Mouse (Mus musculus) gastrocnemius, adult 2 months (tissue): ENCODE results near the gene Trim17. TPM values are rescaled to one million over a fixed set of nuclear protein-coding genes. Genes with fewer than 3 reads are reported as not detected.
A peak's percentile ranks its signal among the peaks of the same experiment; 100 is the strongest.

Experiments used
- DNase-seq: peaks from one replicate; pipeline ENCODE4 v3.0.0; 2022
- H3K27ac ChIP-seq: fragments of 200-600 bp; 2 replicates; pipeline ENCODE4 v1.8.1; 2022; ENCODE audit warnings: mild to moderate bottlenecking
- H3K4me3 ChIP-seq: fragments of 200-600 bp; 2 replicates; pipeline ENCODE4 v1.8.1; 2022; ENCODE audit warnings: mild to moderate bottlenecking, moderate library complexity
- CTCF ChIP-seq: fragments of 200-600 bp; IDR thresholded peaks from 2 replicates; pipeline ENCODE4 v1.8.1; 2022; ENCODE audit warnings: antibody characterized with exemption, mild to moderate bottlenecking, moderate library complexity
- intact Hi-C: fragments of 180-260 bp; cut with DNase I; formaldehyde crosslinking; loops from one replicate; pipeline ENCODE4 v1.15.1; 2025
- long read RNA-seq, 2 experiments: library from polyadenylated mRNA; stranded (forward); transcript quantifications; one replicate each; pipeline ENCODE4 v2.0.0; 2021
- total RNA-seq, 2 experiments: library from RNA; stranded (reverse); gene quantifications; 2 replicates each; pipeline ENCODE4 v1.2.3; 2021

The Trim17 gene
- total RNA-seq, result under 1 TPM; 0.08 to 0.33 TPM
- long read RNA-seq, experiment 1, partial matches to known transcripts, result 1 of 1 reads
- long read RNA-seq, experiment 1, other reads (novel, unspliced or antisense), result 0 of 1 reads
- long read RNA-seq, experiment 2, partial matches to known transcripts, result 1 of 2 reads
- long read RNA-seq, experiment 2, other reads (novel, unspliced or antisense), result 1 of 2 reads

DNA sequence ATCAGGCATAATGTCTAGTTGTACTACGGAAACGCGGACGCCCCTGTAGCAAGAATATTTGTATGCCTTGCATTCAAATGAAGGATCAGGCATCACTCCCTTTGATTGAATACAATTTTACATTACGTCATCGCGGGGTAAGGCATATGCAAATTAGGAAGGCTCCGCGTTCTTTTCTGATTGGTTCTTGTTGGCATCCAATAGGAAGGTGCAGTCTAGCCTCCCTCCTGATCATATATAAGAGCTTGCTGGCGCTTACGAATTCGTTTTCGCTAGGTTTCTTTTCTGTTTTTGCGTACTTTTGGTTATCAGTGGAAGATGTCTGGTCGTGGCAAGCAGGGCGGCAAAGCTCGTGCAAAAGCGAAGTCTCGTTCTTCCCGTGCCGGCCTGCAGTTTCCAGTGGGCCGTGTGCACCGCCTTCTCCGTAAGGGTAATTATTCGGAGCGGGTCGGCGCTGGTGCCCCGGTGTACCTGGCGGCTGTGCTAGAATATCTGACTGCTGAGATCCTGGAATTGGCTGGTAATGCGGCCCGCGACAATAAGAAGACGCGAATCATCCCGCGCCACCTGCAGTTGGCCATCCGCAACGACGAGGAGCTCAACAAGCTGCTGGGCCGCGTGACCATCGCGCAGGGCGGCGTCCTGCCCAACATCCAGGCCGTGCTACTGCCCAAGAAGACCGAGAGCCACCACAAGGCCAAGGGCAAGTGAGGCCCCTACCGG is at the start of gene Trim17, which contains the start of gene Hist3h2a:
TSS of gene Trim17 (plus strand) at position 266 of the 723 bp plus-strand sequence.
TSS of gene Hist3h2a (plus strand) at position 266 of the 723 bp plus-strand sequence.
- peak within 1 kb of the TSS; percentile 97 for H3K4me3 ChIP-seq
- intact Hi-C loops, result loop anchor here (1.0 kb wide), 1 partner anchor 26 kb away; no protein-coding TSS in a partner anchor
- TF ChIP-seq CTCF, result peak; percentile 69
- H3K27ac ChIP-seq, result peak within 1 kb of the TSS; percentile 99
- DNase-seq, result peak; percentile 91

DNA sequence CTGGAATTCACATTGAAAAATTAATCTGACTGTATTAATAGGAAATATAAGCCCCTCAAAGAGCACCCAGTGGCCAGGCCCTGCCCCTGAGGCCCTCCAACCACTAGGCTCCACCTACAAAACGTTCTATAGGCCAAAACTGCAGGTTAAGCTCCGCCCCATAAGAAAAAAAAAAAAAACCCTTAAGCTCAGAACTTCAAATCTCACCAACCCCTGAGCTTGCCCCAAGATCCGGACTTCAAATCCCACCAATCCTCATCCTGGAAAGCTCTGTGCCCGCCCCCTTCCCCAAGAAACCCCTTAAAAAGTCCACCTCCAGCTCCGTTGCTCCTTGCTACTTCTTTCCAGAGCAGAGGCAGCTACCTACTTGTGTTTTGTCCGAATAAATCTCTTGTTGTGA is 49.6 kb upstream of the Trim17 start:
- DNase-seq, result no peak
- Histone ChIP-seq H3K27ac (peak overlapping the region; percentile 91; the same call in 1 of the 2 replicates), H3K4me3 (no peak overlapping the region)
- TF ChIP-seq CTCF, result no peak
- intact Hi-C loops, result no loop called here

DNA sequence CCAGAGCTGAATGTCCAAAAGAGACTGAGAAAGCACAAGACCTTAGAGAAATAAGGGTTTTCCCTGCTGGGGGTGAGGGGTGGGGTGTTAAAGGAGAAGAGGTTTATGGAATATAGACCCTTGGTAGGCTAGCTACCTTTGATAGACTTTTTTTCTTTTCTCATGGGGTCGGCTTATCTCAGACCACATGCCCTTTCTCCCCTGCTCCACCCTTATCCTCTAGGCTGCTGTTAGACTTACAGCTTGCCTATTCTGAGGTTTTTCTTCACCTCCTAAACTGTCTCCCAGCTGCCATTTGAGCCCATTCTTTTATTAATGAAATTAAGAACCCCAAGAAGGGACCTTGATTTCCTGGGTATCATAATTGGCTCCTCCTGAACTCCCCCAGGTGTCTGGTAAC is 40.7 kb upstream of the Trim17 start:
- DNase-seq, result no peak

DNA sequence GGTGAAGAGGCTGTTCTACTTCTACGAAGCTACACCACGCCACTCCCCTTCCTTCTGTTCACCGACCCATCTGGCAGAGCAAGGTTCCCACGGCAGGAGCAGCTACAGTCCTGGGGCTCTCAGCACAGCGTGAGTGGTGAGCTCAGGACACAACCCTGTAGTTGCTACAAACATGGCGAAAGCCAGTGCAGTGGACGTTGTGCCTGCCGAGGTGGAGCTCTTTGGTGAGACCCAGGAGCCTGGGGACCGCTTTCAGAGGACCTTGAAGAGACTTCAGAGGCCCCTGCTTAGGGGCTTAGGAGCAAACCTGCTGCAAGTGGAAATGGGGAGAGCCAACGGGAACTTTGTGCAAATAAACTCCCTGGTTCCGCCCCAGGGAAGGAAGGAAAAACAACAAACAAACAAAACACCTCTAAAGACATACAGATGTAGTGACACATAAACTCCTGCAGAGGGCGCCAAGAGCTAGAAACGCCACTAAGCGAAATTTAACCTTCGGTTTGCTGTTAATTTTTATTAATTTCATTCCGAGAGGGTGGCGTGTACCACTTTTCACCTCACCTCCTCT is 39.9 kb upstream of the Trim17 start:
- Histone ChIP-seq H3K27ac (peak overlapping the region; percentile 75), H3K4me3 (peak overlapping the region; percentile 67)
- intact Hi-C loops, result no loop called here

More for the DNA sequence above, 40.7 kb upstream of the Trim17 start:
- H3K4me3 ChIP-seq, result no peak overlapping the region
- TF ChIP-seq CTCF, result no peak
- intact Hi-C loops, result no loop called here
- H3K27ac ChIP-seq, result no peak overlapping the region

DNA sequence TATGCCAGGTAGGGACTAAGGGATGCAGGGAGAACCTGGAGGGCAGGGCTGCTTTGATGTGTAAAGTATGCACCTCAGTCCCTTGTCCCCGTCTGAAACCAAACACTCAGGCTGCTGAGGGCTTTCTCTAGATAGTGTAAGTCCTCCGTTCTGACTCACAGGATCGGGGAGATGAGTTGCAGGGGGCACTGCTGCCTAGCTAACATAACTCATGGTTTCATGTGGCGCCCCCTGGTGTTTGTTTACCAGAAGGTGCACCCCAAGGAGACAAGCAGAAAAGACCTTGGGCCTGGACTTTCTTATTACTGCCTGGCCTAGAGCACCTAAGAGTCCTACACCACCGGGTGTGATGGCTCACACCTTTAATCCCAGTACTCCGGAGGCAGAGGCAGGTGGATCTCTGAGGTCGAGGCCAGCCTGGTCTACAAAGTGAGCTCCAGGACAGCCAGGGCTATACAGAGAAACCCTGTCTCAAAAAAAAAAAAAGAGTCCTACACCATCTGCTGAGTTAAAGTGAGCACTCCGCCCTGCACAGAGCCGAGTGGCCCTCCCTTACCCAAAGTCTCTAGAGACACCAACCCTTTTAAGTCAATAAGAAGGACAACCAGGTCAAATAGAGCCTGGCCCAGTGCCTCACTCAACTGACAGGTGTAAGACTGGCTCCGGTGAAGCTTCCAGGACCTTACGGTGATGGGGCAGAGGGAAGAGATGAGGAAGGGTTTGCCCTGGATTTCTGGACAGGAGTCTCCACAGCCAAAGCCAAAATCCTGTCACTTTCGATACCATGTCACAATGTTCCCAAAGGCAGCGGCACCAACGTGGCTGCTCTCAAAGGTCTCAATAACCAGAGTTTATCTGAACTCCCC is 37.4 kb upstream of the Trim17 start:
- peak; percentile 39 for DNase-seq
- no peak overlapping the region for H3K27ac ChIP-seq
- intact Hi-C loops, result no loop called here
- peak; percentile 63 for TF ChIP-seq CTCF
- H3K4me3 ChIP-seq, result no peak overlapping the region

More for the DNA sequence above, 39.9 kb upstream of the Trim17 start:
- peak; percentile 85 for TF ChIP-seq CTCF
- no peak for DNase-seq

DNA sequence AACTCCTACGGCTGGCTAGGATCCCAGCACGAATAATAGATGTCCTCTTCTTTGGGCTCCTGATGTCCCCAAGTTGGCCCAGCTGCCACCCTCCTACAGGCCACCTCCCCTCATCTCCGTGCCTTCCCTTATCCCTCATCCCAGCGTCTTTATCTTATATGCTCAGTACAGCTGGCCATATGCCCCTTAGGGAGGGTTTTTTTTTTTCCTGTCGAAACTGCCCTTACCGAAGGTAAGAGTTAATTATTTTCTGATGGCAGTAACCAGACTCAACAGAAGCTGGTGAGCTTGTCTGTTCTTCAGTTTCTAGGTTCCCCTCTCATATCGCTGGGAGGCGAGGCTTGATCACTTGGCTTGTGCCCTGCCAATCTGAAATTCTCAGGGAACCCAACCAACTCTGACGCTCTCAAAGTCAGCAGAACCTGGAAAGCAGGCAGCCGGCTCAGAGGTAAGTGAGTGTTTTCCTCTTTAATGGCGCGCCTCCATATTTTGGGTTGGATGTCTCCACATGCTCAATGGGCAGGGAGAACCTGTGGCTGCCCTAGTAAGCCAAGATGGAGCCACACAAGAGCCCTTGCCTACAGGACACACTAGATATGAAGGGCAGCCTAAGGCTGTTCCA is 36.6 kb upstream of the Trim17 start, which contains the start of gene Btnl10:
TSS of gene Btnl10 (plus strand) at position 164 of the 622 bp plus-strand sequence.
- H3K27ac ChIP-seq, result no peak within 1 kb of the TSS
- no peak for TF ChIP-seq CTCF
- DNase-seq, result no peak
- intact Hi-C loops, result no loop called here
- no peak within 1 kb of the TSS for H3K4me3 ChIP-seq

DNA sequence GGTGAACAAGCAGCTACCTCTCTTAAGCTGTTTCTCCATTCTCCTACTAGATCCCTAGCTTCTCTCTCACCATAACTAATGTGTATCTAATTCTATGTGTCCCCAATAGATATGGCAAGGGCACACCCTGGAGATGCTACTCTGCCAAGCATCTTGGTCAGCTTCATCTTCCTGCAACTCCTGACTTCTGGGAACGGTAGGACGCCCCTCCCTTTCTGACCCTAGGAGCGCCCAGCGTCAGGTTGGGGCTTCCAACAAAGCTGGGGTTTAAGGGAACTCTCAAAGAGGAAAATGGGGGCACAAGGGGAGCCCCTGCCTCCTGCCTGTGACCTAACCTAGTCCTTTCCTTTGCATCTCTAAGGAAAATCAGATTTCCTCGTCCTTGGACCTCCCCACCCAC is 35.7 kb upstream of the Trim17 start:
- H3K27ac ChIP-seq, result no peak overlapping the region
- H3K4me3 ChIP-seq, result no peak overlapping the region
- intact Hi-C loops, result no loop called here
- TF ChIP-seq CTCF, result no peak
- DNase-seq, result no peak

DNA sequence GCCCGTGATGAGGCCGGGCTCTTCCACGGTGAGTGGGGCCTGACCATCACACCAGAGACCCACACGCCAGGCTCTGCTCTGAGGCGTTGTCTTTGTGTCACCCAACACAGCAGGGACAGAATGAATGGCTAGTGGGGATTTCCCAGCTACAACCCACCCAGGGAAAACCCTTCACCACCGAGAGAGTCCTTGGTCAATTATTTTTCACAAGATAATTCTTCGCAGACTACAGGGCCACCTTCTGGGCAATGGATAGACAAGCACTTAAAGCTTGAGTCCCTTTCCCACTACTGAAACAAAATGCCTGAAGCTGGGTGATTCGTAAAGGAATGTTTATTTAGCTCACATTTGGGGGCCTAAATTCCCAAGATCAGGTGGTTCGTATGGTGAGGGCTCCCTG is 32.1 kb upstream of the Trim17 start:
- intact Hi-C loops, result no loop called here
- H3K4me3 ChIP-seq, result no peak overlapping the region
- TF ChIP-seq CTCF, result no peak
- H3K27ac ChIP-seq, result no peak overlapping the region
- no peak for DNase-seq

DNA sequence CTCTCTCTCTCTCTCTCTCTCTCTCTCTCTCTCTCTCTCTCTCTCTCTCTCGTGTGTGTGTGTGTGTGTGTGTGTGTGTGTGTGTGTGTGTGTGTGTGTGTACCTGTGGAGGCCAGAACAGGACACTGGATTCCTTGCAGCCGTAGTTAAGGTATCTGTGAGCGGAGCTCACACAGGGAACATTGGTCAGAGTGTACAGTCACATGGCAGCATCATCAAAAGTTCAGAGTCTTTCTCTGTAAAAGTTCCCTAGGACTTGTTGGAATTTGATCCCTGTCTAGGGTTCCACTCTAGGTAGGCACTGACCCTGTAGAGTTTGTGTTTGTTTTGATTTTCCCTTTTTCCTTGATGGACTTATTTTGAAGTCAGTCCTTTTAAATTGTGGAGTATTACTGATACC is 27.8 kb upstream of the Trim17 start:
- H3K27ac ChIP-seq, result no peak overlapping the region
- no peak for DNase-seq
- intact Hi-C loops, result no loop called here
- H3K4me3 ChIP-seq, result no peak overlapping the region
- TF ChIP-seq CTCF, result no peak

DNA sequence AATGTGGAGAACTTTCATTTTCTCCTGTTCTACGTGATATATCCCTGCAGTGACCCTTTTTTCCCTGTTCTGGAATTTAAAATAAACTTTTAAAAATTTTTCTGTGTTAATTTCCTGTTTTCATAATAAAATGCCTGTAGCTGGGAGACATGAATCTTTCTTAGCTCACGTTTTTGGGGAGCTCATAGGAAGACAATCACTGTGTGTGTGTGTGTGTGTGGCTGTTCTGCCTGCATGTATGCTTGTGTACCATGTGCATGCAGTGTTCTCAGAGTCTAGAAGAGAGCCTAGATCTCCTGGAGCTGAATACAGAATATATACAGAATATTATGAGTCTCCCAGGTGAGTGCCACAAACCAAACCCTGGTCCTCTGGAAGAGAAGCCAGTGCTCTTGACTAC is 27.4 kb upstream of the Trim17 start:
- Histone ChIP-seq H3K27ac (no peak overlapping the region), H3K4me3 (no peak overlapping the region)
- intact Hi-C loops, result no loop called here
- no peak for TF ChIP-seq CTCF
- no peak for DNase-seq

DNA sequence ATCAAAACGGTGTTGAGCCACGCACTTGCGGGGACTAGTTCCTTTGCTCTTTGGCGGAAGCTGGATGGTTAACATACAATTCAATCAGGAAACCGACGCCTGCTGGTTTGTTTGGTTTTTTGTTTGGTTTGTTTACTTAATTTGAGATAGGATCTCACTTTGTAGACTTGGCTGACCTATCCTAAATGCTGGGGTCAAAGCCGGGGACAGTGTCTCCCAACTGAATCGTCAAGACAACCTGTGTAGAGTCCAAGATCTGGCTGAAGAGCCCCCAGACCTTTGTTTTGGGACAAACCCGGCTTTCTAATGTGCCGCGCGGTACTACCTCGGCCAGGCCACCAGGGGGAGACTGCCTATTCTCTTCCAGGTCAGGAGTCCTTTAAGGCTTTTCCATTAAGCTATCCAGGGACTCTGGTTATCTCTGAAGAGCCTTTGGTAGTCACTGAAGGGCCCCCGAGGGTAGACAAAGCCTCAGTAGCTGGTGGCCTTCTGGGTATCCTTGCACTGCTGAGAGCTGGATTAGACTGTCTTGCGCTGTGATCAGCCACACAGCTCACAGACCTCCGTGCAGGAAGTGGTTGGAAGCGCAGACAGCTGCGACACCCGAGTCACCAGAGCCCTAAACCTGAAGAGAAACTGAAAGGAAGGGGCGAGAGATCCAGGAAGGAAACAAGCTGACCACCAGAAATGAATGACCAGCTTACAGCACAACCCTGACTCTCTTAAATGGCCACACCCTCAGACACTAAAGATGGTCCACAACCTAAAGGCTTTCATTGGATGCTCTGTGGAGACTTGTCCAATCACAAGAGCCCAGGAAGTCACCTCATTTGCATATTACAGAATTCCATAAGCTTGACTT is 26.5 kb upstream of the Trim17 start:
- H3K4me3 ChIP-seq, result peak overlapping the region; percentile 65
- intact Hi-C loops, result loop anchor here (1.0 kb wide), 1 partner anchor 27 kb away; no protein-coding TSS in a partner anchor
- H3K27ac ChIP-seq, result peak overlapping the region; percentile 76
- peak; percentile 66 for DNase-seq
- peak; percentile 84 for TF ChIP-seq CTCF
